Mouse (Mus musculus): ENCODE data around the gene Adprh. TPM values are rescaled to one million over a fixed set of nuclear protein-coding genes. Genes with fewer than 3 reads are reported as not detected.
A peak's percentile ranks its signal among the peaks of the same experiment; 100 is the strongest.
"Not testable (repeated sequence)": the region's sequence is repeated elsewhere in the genome, so short reads cannot be mapped to it uniquely, and the experiment has no call there.

Gene Adprh
- polyA plus RNA-seq (2016; fragmentation: Nextera tagmentation; extraction: Ambion mirVana), result 142 and 147 TPM in 2 replicates

DNA sequence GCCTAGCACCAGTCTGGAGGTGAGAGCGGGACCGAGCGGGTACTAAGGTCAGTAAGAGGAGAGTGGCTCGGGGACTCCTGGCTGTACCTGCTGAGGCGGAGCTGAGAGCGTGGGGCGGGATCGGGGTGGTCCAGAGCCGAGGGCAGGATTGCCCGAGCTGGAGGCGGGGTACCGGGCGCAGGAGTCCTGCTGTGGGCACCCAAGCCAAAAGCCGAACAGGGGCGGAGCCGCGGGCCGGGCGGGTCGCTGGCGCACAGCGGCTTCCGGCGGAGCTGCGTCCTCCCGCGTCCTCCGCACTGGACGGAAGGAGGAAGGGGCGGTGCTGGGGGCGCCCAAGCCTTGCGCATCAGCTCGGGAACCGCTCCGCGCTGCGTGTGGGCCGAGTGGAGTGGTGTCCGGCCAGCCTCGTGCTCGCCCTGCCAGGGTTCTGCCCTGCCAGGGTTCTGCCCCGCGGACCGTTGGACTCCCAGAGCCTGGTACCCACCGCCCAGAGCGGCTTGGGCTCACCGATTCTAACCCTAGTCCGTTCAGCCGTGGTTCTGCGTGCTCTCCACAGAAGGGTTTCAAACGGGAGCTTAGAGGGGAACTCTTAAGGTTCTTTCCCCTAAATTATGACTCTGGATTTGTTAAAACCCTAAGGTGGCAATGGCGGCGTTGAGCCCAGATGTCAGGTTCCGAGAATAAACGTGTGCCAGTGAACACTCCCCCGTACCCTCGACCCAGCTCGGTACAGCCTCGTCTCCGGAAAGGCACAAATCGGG, at the start of gene Adprh:
Gene Adprh (minus strand): TSS at position 262 of the 761 bp plus-strand sequence.
- under 1% methylated on average over 57 of the region's 61 CpGs for WGBS

DNA sequence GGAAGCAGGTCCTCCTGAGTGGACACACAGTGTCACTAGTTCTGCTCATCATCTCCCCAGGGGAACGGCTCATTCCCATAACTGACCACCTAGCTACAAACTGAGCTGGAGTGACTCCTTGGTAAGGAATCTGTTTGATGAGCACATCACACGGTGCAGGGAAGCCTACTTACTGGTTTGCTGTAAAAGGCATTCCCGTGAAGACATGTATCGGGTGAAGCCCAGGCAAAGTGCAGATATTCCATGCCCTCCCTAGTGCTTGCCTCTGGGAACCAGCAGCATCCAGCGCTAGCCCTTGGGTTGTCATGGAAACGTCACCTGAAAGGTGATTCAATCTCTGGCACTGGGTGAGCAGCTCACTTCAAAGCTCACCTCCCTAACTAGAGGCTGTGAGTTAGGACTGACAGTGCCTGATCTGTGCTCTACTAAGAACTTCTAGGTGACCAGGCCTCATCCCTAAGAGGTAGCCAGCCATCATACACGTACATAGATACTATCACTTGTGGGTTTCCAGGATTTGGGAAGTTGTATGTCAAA, 44.2 kb upstream of the Adprh start:
- no peak overlapping the region for H3K9ac ChIP-seq (replicated peaks)
- peaks cover 48% of the 10 kb centered on the region for H3K36me3 ChIP-seq
- no peaks in the 10 kb centered on the region for H3K27me3 ChIP-seq
- ATAC-seq (ENCODE audit: insufficient number of reproducible peaks, insufficient read depth, low FRiP score, low TSS enrichment, low read depth), result no peak
- WGBS, result 82% methylated on average over 7 of the region's 7 CpGs
- no peaks in the 10 kb centered on the region for H3K4me1 ChIP-seq (replicated peaks)
- H3K4me3 ChIP-seq (replicated peaks), result no peak overlapping the region
- H3K27ac ChIP-seq, result no peak overlapping the region
- no peak overlapping the region for H3K4me2 ChIP-seq
- H3K9me3 ChIP-seq, result no peaks in the 10 kb centered on the region

More for the DNA sequence above, at the start of gene Adprh:
- Histone ChIP-seq H3K36me3 (peaks cover 30% of the 10 kb centered on the region), H3K27ac (peak within 1 kb of the TSS; percentile 95), H3K4me1 (replicated peaks) (peaks cover 17% of the 10 kb centered on the region), H3K4me3 (replicated peaks) (peak within 1 kb of the TSS; percentile 68), H3K4me2 (peak within 1 kb of the TSS; percentile 61), H3K27me3 (no peaks in the 10 kb centered on the region), H3K9ac (replicated peaks) (peak within 1 kb of the TSS; percentile 90), H3K9me3 (no peaks in the 10 kb centered on the region)
- ATAC-seq (ENCODE audit: insufficient number of reproducible peaks, insufficient read depth, low FRiP score, low TSS enrichment, low read depth), result peak; percentile 94

DNA sequence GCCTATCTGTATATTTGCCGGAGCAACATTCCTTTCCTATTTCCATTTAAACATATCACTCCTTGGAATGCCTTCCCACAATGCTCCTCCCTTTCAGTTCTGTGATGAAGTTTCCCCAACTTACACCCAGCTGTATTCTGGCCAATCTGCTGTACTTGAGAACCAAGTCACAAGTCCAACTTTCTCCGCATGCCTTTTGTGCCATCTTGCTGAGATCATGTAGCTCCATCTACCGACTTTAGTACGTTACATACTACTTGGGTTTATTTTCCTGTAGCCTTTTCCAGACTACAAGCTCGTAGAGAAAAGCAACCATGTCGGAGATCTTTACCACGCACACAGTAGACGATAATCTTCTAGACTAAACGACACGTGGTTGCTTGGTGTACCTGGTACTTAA, 41.4 kb upstream of the Adprh start:
- H3K27me3 ChIP-seq, result no peaks in the 10 kb centered on the region
- no peak overlapping the region for H3K9ac ChIP-seq (replicated peaks)
- no peaks in the 10 kb centered on the region for H3K4me1 ChIP-seq (replicated peaks)
- no peaks in the 10 kb centered on the region for H3K9me3 ChIP-seq
- no peak overlapping the region for H3K4me2 ChIP-seq
- 90% methylated on average over 10 of the region's 10 CpGs for WGBS
- no peak overlapping the region for H3K27ac ChIP-seq
- H3K36me3 ChIP-seq, result peaks cover 24% of the 10 kb centered on the region
- no peak overlapping the region for H3K4me3 ChIP-seq (replicated peaks)
- ATAC-seq (ENCODE audit: insufficient number of reproducible peaks, insufficient read depth, low FRiP score, low TSS enrichment, low read depth), result no peak

DNA sequence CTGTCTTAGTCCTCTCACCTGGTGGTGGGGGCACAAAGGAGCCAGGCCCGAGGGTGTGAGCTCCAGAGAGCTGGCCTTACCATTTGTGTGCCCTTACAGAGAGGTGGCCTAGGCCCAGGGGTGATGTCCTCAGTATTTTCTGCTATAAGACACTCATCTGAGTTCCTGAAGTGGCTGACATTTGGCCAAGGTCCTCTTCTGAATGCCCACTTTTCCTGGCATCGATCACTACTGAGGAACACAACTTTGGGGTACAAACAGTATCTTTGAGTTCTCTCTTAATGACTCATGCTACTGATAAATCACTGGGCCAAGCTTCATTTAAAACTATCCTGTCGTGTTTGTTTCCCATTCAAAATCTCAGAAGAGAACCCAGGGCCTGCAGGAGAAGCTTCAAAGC, 40.0 kb upstream of the Adprh start:
- Histone ChIP-seq H3K27me3 (no peaks in the 10 kb centered on the region), H3K4me1 (replicated peaks) (no peaks in the 10 kb centered on the region), H3K9ac (replicated peaks) (no peak overlapping the region), H3K27ac (no peak overlapping the region), H3K4me3 (replicated peaks) (no peak overlapping the region), H3K4me2 (no peak overlapping the region), H3K9me3 (no peaks in the 10 kb centered on the region), H3K36me3 (peaks cover 13% of the 10 kb centered on the region)
- ATAC-seq (ENCODE audit: insufficient number of reproducible peaks, insufficient read depth, low FRiP score, low TSS enrichment, low read depth), result no peak
- 84% methylated on average over 3 of the region's 3 CpGs for WGBS

DNA sequence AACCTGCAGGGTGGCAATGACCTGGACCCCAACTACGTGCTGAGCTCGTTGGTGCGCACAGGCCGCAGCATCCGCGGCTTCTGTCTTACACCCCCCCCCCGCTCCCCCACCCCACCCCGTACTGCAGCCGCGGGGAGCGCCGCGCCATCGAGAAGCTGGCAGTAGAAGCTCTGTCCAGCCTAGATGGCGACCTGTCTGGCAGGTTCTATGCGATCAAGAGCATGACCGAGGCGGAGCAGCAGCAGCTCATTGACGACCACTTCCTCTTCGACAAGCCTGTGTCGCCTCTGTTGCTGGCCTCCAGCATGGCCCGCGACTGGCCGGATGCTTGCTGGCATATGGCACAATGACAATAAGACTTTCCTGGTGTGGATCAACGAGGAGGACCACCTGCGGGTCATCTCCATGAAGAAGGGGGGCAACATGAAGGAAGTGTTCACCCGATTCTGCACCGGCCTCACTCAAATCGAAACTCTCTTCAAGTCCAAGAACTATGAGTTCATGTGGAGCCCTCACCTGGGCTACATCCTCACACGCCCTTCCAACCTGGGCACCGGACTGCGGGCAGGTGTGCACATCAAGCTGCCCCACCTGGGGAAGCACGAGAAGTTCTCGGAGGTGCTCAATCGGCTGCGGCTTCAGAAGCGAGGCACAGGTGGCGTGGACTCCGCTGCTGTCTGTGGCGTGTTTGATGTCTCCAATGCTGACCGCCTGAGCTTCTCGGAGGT, 31.2 kb upstream of the Adprh start:
- Histone ChIP-seq H3K4me3 (replicated peaks) (peak overlapping the region; percentile 38), H3K4me2 (peak overlapping the region; percentile 63), H3K9ac (replicated peaks) (0 out of 2 replicates have a peak overlapping the region, but pooled peaks have one; percentile 23), H3K27ac (no peak overlapping the region), H3K27me3 (peaks cover 35% of the 10 kb centered on the region), H3K36me3 (no peaks in the 10 kb centered on the region), H3K4me1 (replicated peaks) (peaks cover 11% of the 10 kb centered on the region; the same call in 1 of the 2 replicates), H3K9me3 (no peaks in the 10 kb centered on the region)
- WGBS, result 30% methylated on average over 42 of the region's 42 CpGs
- ATAC-seq (ENCODE audit: insufficient number of reproducible peaks, insufficient read depth, low FRiP score, low TSS enrichment, low read depth), result no peak

DNA sequence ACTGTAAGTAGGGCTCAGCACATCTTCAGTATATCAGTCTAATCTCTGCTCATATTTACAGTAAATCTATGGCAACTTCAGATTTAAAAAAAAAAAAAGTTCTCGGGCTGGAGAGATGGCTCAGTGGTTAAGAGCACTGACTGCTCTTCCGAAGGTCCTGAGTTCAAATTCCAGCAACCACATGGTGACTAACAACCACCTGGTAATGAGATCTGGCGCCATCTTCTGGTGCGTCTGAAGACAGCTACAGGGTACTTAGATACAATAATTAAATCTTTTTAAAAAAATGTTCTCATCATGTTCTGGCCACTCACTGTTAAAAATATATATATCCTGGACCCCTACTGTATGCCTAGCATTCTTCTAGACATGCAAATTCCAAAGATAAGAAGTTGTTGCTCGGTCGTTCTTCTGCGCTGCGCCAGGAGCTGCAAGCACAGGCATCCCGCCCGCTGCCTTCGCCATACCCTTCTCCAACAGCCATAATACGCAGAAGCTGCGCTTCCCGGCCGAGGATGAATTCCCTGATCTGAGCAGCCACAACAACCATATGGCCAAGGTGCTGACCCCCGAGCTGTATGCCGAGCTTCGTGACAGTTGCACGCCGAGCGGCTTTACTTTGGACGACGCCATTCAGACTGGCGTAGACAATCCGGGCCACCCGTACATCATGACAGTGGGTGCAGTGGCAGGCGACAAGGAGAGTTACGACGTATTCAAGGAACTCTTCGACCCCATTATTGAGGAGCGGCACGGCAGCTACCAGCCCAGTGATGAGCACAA, 30.5 kb upstream of the Adprh start:
- H3K4me3 ChIP-seq (replicated peaks), result peak overlapping the region; percentile 38
- no peak for ATAC-seq (ENCODE audit: insufficient number of reproducible peaks, insufficient read depth, low FRiP score, low TSS enrichment, low read depth)
- H3K9ac ChIP-seq (replicated peaks), result 0 out of 2 replicates have a peak overlapping the region, but pooled peaks have one; percentile 23
- WGBS, result 19% methylated on average over 32 of the region's 32 CpGs
- H3K27ac ChIP-seq, result no peak overlapping the region
- H3K4me1 ChIP-seq (replicated peaks), result peaks cover 11% of the 10 kb centered on the region; the same call in 1 of the 2 replicates
- H3K4me2 ChIP-seq, result peak overlapping the region; percentile 63
- H3K36me3 ChIP-seq, result no peaks in the 10 kb centered on the region
- H3K27me3 ChIP-seq, result peaks cover 35% of the 10 kb centered on the region
- no peaks in the 10 kb centered on the region for H3K9me3 ChIP-seq

DNA sequence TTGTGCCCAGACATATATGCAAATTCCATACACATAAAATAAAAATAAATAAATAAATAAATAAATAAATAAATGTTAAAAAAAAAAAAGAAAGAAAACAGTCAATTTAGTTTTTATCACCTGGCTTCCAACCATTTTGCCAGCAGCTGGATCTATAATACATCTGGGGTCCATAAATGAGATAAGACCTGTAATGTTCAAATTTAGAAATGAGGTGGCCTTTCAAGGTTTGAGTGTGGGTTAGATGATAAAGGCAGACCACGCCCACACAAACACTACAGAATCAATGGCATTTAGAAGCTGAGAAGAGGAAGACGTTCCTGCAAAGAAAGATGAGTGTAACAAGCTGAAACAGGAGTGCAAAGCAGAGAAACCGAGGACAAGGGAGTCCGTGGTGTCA, 28.8 kb upstream of the Adprh start:
- peaks cover 35% of the 10 kb centered on the region for H3K27me3 ChIP-seq
- H3K4me1 ChIP-seq (replicated peaks), result peaks cover 17% of the 10 kb centered on the region
- H3K9ac ChIP-seq (replicated peaks), result no peak overlapping the region
- no peak overlapping the region for H3K4me3 ChIP-seq (replicated peaks)
- WGBS, result 75% methylated on average over 4 of the region's 4 CpGs
- no peaks in the 10 kb centered on the region for H3K9me3 ChIP-seq
- ATAC-seq (ENCODE audit: insufficient number of reproducible peaks, insufficient read depth, low FRiP score, low TSS enrichment, low read depth), result no peak
- no peak overlapping the region for H3K4me2 ChIP-seq
- no peak overlapping the region for H3K27ac ChIP-seq
- H3K36me3 ChIP-seq, result no peaks in the 10 kb centered on the region

DNA sequence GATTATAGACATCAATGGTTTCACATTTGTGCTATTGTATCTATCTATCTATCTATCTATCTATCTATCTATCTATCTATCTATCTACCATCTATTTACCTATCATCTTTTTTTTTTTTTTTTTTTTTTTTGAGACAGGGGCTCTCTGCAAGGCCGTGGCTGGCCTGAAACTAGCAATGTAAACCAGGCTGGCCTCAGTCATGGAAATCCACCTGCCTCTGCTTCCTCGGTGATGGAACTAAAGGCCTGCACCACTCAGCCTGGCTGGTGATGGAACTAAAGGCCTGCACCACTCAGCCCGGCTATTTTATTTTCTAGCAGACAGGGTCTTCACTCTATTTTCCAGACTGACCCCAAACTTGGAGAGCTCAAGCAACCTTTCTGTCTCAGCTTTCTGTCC, 25.8 kb upstream of the Adprh start:
- WGBS, result 85% methylated on average over 3 of the region's 3 CpGs
- H3K36me3 ChIP-seq, result no peaks in the 10 kb centered on the region
- H3K27me3 ChIP-seq, result peaks cover 20% of the 10 kb centered on the region
- no peak overlapping the region for H3K9ac ChIP-seq (replicated peaks)
- no peaks in the 10 kb centered on the region for H3K9me3 ChIP-seq
- H3K4me3 ChIP-seq (replicated peaks), result no peak overlapping the region
- no peak overlapping the region for H3K27ac ChIP-seq
- peaks cover 10% of the 10 kb centered on the region for H3K4me1 ChIP-seq (replicated peaks)
- ATAC-seq (ENCODE audit: insufficient number of reproducible peaks, insufficient read depth, low FRiP score, low TSS enrichment, low read depth), result no peak
- H3K4me2 ChIP-seq, result no peak overlapping the region

DNA sequence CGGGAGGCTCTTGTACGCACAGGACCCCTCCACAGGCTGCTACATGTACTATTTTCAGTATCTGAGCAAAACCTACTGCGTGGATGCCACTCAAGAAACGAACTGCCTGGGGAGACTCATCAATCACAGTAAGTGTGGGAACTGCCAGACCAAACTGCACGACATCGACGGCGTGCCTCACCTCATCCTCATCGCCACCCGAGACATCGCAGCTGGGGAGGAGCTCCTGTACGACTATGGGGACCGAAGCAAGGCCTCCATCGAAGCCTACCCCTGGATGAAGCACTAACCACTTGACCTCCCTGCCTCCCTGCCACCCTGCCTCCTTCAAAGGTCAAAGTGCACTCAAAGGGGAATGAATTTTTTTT, 24.7 kb upstream of the Adprh start:
- peak overlapping the region; percentile 60; the same call in 1 of the 2 replicates for H3K9ac ChIP-seq (replicated peaks)
- H3K4me3 ChIP-seq (replicated peaks), result peak overlapping the region; percentile 40
- not testable (repeated sequence) for H3K36me3 ChIP-seq; H3K4me1 ChIP-seq (replicated peaks); H3K27me3 ChIP-seq; H3K9me3 ChIP-seq; ATAC-seq (ENCODE audit: insufficient number of reproducible peaks, insufficient read depth, low FRiP score, low TSS enrichment, low read depth); H3K27ac ChIP-seq
- H3K4me2 ChIP-seq, result peak overlapping the region; percentile 69
- 35% methylated on average over 14 of the region's 14 CpGs for WGBS

DNA sequence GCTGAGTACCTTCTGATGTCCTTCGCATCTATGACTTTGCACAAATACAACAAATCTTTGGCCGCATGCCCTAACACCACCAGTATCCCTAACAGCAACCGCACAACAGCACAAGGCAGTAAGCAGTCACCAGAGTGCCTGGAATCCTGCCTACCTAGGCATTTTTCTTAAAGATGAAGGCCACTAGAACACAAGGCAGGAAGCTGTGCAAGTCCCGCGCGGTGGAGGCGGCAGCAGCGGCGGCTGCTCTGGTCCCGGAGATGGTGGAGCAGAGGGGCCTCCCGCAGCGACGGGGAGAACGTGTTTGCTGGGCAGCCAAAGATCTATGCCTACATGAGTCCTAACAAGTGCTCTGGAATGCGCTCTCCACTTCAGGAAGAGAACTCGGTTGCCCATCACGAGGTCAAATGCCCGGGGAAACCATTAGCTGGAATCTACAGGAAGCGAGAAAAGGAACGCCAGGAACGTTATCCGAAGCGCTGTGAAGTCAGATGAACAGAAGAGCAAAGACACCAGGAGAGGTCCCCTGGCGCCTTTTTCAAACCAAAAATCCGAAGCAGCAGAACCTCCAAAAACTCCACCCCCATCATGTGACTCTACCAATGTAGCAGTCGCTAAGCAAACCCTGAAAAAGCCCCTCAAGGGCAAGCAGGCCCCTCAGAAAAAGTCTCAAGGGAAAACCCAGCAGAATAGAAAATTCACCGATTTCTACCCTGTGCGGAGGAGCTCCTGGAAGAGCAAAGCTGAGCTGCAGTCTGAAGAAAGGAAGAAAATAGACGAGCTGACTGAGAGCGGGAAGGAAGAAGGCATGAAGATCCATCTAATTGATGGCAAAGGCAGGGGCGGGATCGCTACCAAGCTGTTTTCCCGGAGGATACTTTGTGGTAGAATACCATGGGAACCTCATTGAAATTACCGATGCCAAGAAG, 24.1 kb upstream of the Adprh start:
- Histone ChIP-seq H3K27me3 (peaks cover 3% of the 10 kb centered on the region), H3K4me3 (replicated peaks) (peak overlapping the region; percentile 40), H3K36me3 (no peaks in the 10 kb centered on the region), H3K9me3 (no peaks in the 10 kb centered on the region), H3K4me1 (replicated peaks) (peaks cover 8% of the 10 kb centered on the region; the same call in 1 of the 2 replicates), H3K9ac (replicated peaks) (peak overlapping the region; percentile 60), H3K4me2 (peak overlapping the region; percentile 69), H3K27ac (peak overlapping the region; percentile 50; the same call in 1 of the 2 replicates)
- ATAC-seq (ENCODE audit: insufficient number of reproducible peaks, insufficient read depth, low FRiP score, low TSS enrichment, low read depth), result no peak; the same call in 1 of the 2 replicates
- WGBS, result 10% methylated on average over 34 of the region's 34 CpGs

Measured in limb, embryonic 12.5 days (tissue).